7 mouse cellular contexts compared by ENCODE assay signal in the genomic region with DNA sequence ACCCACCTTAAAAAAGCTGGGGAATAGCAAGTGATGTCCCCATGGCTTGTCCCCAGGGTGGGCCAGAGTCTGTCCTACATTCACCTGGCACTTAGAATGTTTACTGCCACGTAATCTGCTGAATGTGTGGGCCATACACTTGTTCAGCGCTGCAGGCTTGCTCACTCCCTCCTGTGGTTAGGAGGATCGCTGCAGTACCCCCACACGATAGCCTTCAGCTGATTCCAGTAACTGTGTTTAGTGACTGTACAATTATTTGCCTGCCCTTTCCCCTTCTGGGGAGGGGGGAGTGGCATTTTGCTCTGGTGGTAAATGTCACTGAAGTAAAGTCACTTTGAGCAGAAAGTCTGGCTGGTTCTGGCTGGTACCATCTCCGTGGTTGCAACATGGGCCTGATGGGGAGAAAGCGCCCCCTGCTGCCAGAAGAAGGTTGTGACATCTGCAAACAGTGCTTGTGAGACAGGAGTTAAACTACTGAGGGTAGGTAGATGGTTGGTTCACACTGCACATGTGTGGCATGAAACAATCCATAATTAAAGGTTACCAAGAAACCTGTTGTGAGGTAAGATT. TPM values are rescaled to one million over a fixed set of nuclear protein-coding genes. Genes with fewer than 3 reads are reported as not detected.
DNase-seq lines count a peak whose midpoint lies in the region; ATAC-seq and TF ChIP-seq lines count a peak whose summit lies in the region.

No protein-coding gene starts in this region.

- TF ChIP-seq EP300 in CH12.LX (IDR thresholded peaks at IDR 0.05; ENCODE audit: low read length) = no peak

- whole genome bisulfite sequencing in midbrain, embryonic 13.5 days = 23% methylated on average over 6 of the region's 6 CpGs

- in situ Hi-C loops in CH12.LX (cut with MboI; ENCODE audit: low pct_ligation_motif_present, low pct_unique_long_range_greater_than_20kb, low sequenced_read_pairs) = no loop called here

- DNase-seq in CH12.LX (ENCODE audit: extremely low read depth) (peak; percentile 70), ZHBTc4 (ENCODE audit: low read depth, low spot score) (peak; percentile 85)
- peak; percentile 81 to 84 for DNase-seq in cerebellum, postnatal 36 days
- DNase-seq in heart, postnatal 10 days = peak; percentile 46 to 67
- DNase-seq in layer of hippocampus, postnatal 36 days = peak; percentile 82 to 86
- DNase-seq in spleen, postnatal 10 days (ENCODE audit: low spot score in 2 of 2) = peak; percentile 53 to 79

- TF ChIP-seq POLR2A in CH12.LX (IDR thresholded peaks at IDR 0.05; ENCODE audit: low read depth, low read length) = no peak

- H3K27ac ChIP-seq in CH12.LX (ENCODE audit: insufficient read depth, low read depth) = no peak overlapping the region
- no peak overlapping the region for H3K27ac ChIP-seq in midbrain, embryonic 13.5 days

- no peak overlapping the region for H3K9ac ChIP-seq in CH12.LX (ENCODE audit: insufficient read depth, low read depth)
- no peak overlapping the region for H3K9ac ChIP-seq in midbrain, embryonic 13.5 days (replicated peaks)

- 0 out of 2 replicates have a peak, but pooled peaks have one; percentile 41 for ATAC-seq in midbrain, embryonic 13.5 days

- TF ChIP-seq RAD21 in CH12.LX (IDR thresholded peaks at IDR 0.05; ENCODE audit: low read depth, low read length) = peak; percentile 82

- no peak overlapping the region for H3K4me3 ChIP-seq in CH12.LX (replicated peaks in 1 of 3; ENCODE audit: low read depth in 2 of 3, low read length in 2 of 3, poor library complexity in 1 of 3)
- no peak overlapping the region for H3K4me3 ChIP-seq in midbrain, embryonic 13.5 days (replicated peaks)

- dilution Hi-C loops in CH12.LX (cut with MboI; ENCODE audit: extremely low pct_ligation_motif_present, extremely low pct_unique_long_range_greater_than_20kb, low sequenced_read_pairs) = no loop called here

- intact Hi-C loops in heart, postnatal 10 days (cut with DNase I) = loop anchor here (5.0 kb wide), 1 partner anchor 162 kb away; no protein-coding TSS in a partner anchor

- H3K4me2 ChIP-seq in CH12.LX (ENCODE audit: insufficient read depth, low read depth, poor library complexity, severe bottlenecking) = no peak overlapping the region
- H3K4me2 ChIP-seq in midbrain, embryonic 13.5 days (replicated peaks) = no peak overlapping the region

- H3K4me1 ChIP-seq in CH12.LX (ENCODE audit: control insufficient read depth in 1 of 2, insufficient read depth in 2 of 2) = peaks cover 0 to 24% of the 10 kb centered on the region in 2 experiments; a peak in 2 of 4 replicates
- H3K4me1 ChIP-seq in midbrain, embryonic 13.5 days (replicated peaks) = peaks cover 29% of the 10 kb centered on the region

- no peaks in the 10 kb centered on the region for H3K36me3 ChIP-seq in CH12.LX (replicated peaks in 1 of 2; ENCODE audit: control insufficient read depth in 1 of 2, insufficient read depth in 1 of 2, low read length in 1 of 2)
- no peaks in the 10 kb centered on the region for H3K36me3 ChIP-seq in midbrain, embryonic 13.5 days

- no peaks in the 10 kb centered on the region for H3K9me3 ChIP-seq in CH12.LX (replicated peaks; ENCODE audit: low read length)
- no peaks in the 10 kb centered on the region for H3K9me3 ChIP-seq in midbrain, embryonic 13.5 days

- H3K79me2 ChIP-seq in CH12.LX (replicated peaks; ENCODE audit: control insufficient read depth, extremely low read depth, insufficient read depth, poor library complexity, severe bottlenecking) = no peaks in the 10 kb centered on the region

- TF ChIP-seq CTCF in CH12.LX (conservative IDR thresholded peaks at IDR 0.05 in 1 of 2, IDR thresholded peaks at IDR 0.05 in 1 of 2; ENCODE audit: low read depth in 2 of 2, low read length in 2 of 2) = peak; percentile 89

- peaks cover 25% of the 10 kb centered on the region for H3K27me3 ChIP-seq in CH12.LX (replicated peaks)
- no peaks in the 10 kb centered on the region for H3K27me3 ChIP-seq in midbrain, embryonic 13.5 days

TF ChIP-seq in CH12.LX, 34 proteins besides CTCF, POLR2A, EP300 and RAD21:
- peak; percentile 79 for TF ChIP-seq SMC3 (IDR thresholded peaks at IDR 0.05; ENCODE audit: low read depth, low read length)
- peak; percentile 25 for TF ChIP-seq ZC3H11A (IDR thresholded peaks at IDR 0.05; ENCODE audit: low read depth, low read length)
- no peak for TF ChIP-seq KAT2A (IDR thresholded peaks at IDR 0.05; ENCODE audit: insufficient replicate concordance, low read length)

RNA-seq across cellular contexts. Expression of a gene that starts 24.2 kb away (rescaled TPM):
- total RNA-seq in CH12.LX (2012; rRNA removed) (not detected in 2 replicates), CH12.LX (2014; rRNA removed) (not detected in 2 replicates)
- not detected in 2 replicates for polyA plus RNA-seq in CH12.LX (2012; ENCODE audit: insufficient read length, low read depth)
- total RNA-seq in heart, postnatal 10 days (2021) = not detected
- 10 to 100 TPM; 28.7 to 32.6 TPM for total RNA-seq in layer of hippocampus, postnatal 36 days (2021)
- 1.1 and 1.3 TPM in 2 replicates for polyA plus RNA-seq in midbrain, embryonic 13.5 days (2015; fragmentation: Nextera tagmentation; extraction: Ambion mirVana)

Comparison
In these comparisons a context has a peak if more than half of its experiments do, and no peak if none do; other contexts are left out.
1. RNA of a gene that starts 24.2 kb away (total RNA-seq): 28.7 to 32.6 TPM in layer of hippocampus, postnatal 36 days; not detected in CH12.LX and not detected in heart, postnatal 10 days; every median in the first group is over 10 times any median in the second.
2. Peak in every context shown above with its lines, with median percentiles within 50 percentile points of each other: DNase-seq.